Mouse (Mus musculus) bone marrow, adult 2 months (tissue): ENCODE measurements at regions not wholly inside any gene's neighbourhood (a gene's known extent, or its start where the extent isn't known, plus 50 kb on each side); places are given as distances from the start of the nearest gene placed in this dataset.

ENCODE experiments used
- H3K27ac ChIP-seq: fragments of 200-500 bp; 2 replicates; pipeline ENCODE4 v1.5.1; 2012; ENCODE audit warnings: low read depth, mild to moderate bottlenecking, control low read depth, inconsistent platforms, low read length; ENCODE audit not compliant: control insufficient read depth, poor library complexity, insufficient read depth
- H3K4me1 ChIP-seq: fragments of 200-500 bp; 2 replicates; pipeline ENCODE4 v1.6.1; 2011; ENCODE audit warnings: low read length; ENCODE audit not compliant: control insufficient read depth, insufficient read depth
- H3K4me3 ChIP-seq: fragments of 200-500 bp; replicated peaks from 2 replicates; pipeline ENCODE3; 2011; ENCODE audit warnings: mild to moderate bottlenecking, low read depth, low read length, control low read depth; ENCODE audit not compliant: control insufficient read depth
- CTCF ChIP-seq: fragments of 200-500 bp; IDR thresholded peaks from 2 replicates; pipeline ENCODE4 v1.5.1; 2011; ENCODE audit warnings: low read length, control low read depth; ENCODE audit not compliant: control insufficient read depth, insufficient read depth
- POLR2A ChIP-seq: fragments of 200-500 bp; IDR thresholded peaks from 2 replicates; pipeline ENCODE4 v1.6.1; 2011; ENCODE audit warnings: low read depth, mild to moderate bottlenecking, control low read depth, low read length, borderline replicate concordance; ENCODE audit not compliant: control insufficient read depth
- WGBS: fragments of 180-500 bp; shearing (Covaris S2); methylation state at CpG from one replicate; pipeline ENCODE4 v1.1.7; 2018; 5-methylcytosine and 5-hydroxymethylcytosine counted together

DNA sequence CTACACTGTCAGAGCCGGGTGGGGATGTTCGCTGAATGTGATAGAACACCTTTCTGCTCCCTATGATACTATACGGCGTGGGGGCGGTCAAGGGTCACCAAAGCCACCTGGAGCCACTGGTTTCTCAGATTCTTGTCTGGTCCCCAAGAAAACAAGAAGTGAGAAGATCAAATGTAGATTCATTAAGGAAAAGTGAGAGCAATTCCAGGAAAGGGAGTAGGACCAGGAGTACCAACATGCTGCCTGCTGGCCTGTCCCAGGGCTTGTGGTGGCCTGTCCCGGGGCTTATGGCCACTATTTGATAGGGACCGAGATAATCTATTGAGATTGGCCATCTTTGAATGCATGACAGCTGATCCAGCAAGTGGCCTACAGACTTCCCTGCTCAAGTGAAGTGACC, 58.8 kb upstream of the Fut8 start:
- no peak for TF ChIP-seq CTCF
- TF ChIP-seq POLR2A = no peak
- no peak overlapping the region for H3K27ac ChIP-seq
- no peaks in the 10 kb centered on the region; the same call in 1 of the 2 replicates for H3K4me1 ChIP-seq
- no peak overlapping the region for H3K4me3 ChIP-seq
- WGBS = 82% methylated on average over 7 of the region's 7 CpGs

DNA sequence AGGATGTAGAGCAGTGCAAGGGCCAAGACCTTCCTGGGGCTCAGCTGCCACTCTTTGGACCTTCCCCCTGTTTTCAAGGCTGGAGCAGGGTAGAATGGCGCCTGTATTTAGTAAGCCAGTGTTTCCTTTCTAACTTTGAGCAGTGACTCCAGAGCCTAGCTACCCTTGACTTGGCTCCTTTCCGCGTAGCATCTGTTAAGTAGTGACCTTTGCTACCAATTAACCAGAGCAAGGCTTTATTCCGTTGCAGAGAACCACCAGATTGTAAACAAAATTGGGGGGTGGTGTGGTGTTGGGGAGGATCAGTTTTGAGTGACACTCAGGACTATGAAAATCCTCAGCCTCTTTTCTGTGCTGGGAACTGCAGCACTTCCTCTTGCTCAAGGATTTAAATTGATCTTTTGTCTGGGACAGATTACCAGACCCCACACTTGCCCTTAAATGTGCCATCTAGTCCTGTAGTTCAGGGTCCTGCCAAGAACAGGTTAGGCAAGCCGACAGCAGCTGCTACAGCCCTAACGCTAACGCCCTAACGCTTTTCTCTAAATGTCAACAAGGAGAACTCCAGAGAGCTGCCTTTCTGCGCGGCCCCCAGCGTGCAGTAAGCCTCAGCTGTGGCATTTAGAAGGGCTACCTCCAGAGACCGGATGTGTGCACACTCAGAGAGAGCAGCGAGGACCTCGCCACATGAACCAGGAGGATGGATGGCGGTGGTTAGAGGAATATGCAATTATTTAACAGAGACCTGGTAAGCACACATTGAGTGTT, 59.9 kb upstream of the Fut8 start:
- Histone ChIP-seq H3K4me3 (no peak overlapping the region), H3K4me1 (no peaks in the 10 kb centered on the region; the same call in 1 of the 2 replicates), H3K27ac (no peak overlapping the region)
- 14% methylated on average over 15 of the region's 15 CpGs for WGBS
- TF ChIP-seq CTCF (no peak), POLR2A (no peak)

DNA sequence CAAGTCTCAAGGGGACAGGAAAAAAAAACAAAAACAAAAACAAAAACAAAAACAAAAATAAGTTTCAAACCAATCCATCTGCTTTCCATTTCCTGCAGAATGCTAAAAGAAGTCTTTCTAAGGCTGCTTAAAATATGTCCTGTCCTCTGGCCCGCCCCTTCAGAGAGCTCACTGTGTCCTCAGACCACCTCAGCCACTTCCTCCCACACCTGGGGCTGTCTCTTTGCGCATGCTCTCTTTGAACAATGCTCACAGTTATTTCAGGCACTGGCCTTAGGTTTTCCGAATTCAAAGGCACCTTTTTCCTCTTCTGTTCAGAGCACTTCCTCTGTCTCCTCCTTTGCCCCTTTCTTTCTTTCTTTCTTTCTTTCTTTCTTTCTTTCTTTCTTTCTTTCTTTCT, 60.6 kb upstream of the Fut8 start:
- no peak overlapping the region for H3K27ac ChIP-seq
- TF ChIP-seq CTCF (no peak), POLR2A (no peak)
- H3K4me3 ChIP-seq = no peak overlapping the region
- WGBS = 25% methylated on average over 3 of the region's 3 CpGs
- H3K4me1 ChIP-seq = no peaks in the 10 kb centered on the region; the same call in 1 of the 2 replicates

DNA sequence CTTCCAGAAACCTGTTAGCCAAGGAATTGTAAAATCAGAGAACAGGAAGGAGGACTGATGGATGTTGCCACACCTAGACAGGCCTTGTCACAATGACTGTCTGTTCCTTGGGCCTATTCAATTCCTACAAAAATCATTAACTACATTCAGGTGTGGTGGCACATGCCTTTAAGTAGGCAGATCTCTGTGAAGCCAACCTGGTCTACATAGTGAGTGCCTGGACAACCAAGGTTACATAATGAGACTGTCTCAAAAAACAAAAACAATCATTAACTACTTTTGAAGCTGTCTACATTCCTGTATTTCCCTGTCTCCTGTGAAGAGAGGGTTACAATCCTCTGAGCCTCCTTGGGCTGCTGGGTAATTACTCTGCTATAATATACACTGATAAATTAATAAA, 63.9 kb upstream of the Fut8 start:
- H3K27ac ChIP-seq = no peak overlapping the region
- TF ChIP-seq CTCF = no peak
- no peak for TF ChIP-seq POLR2A
- H3K4me3 ChIP-seq = no peak overlapping the region
- no peaks in the 10 kb centered on the region; the same call in 1 of the 2 replicates for H3K4me1 ChIP-seq

DNA sequence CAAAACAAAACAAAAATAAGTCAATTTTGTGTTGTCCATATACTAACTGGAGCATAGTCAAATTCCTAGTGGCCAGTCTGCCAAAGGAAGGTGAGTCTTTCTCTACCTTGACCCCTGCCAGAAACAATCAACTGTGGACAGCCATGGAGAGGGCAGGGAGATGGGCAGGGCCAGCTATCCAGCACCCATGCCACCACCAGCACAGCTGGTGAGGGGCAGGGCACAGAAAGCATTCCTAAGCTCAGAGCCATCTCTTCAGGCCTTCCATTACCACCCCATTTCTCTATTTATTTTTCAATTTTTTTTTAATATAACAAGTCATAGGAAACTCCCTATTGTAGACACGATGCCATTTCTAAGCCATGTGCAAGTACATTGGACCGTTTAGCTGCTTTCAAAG, 65.4 kb upstream of the Fut8 start:
- no peak overlapping the region for H3K27ac ChIP-seq
- no peak overlapping the region for H3K4me3 ChIP-seq
- no peaks in the 10 kb centered on the region; the same call in 1 of the 2 replicates for H3K4me1 ChIP-seq
- TF ChIP-seq CTCF (no peak), POLR2A (no peak)
- 87% methylated on average over 2 of the region's 2 CpGs for WGBS

DNA sequence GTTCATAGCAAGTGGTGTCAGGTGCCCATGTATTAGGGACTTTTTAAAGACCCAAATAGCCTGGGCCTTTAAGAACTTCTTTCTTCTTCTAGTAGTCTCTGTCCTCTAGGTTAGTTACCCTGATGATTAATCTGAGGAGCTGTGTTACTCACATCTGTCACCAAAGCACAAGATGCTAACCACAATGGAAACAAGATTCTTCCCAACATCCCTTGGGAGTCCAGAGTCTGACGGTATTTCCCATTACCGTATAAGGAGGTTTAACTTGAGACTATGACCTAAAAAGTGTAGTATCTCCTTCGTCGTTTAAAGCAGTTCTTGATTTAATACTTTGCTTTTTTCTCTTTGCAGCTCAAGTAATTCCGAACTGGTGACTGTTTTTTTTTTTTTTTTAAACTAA, 67.7 kb upstream of the Fut8 start:
- no peaks in the 10 kb centered on the region for H3K4me1 ChIP-seq
- H3K27ac ChIP-seq = no peak overlapping the region
- TF ChIP-seq POLR2A (no peak), CTCF (no peak)
- 85% methylated on average over 5 of the region's 5 CpGs for WGBS
- no peak overlapping the region for H3K4me3 ChIP-seq

DNA sequence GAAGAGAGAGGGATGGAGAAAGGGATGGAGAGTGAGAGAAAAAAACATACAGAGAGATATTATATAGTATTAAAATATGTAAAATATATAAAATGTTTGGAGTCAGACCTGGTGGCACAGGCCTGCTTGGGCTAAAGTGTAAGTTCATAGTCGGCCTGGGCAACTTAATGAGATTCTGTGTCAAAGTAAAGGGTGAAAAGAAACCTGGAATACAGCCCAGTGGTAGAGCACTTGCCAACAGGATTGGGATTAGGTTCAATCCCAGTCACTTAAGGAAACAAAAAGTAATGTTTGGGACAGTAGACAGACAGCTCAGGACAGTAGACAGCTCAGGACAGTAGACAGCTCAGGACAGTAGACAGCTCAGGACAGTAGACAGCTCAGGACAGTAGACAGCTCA, 69.6 kb upstream of the Fut8 start:
- no peak overlapping the region for H3K27ac ChIP-seq
- no peaks in the 10 kb centered on the region for H3K4me1 ChIP-seq
- no peak overlapping the region for H3K4me3 ChIP-seq
- 82% methylated on average over 1 of the region's 1 CpGs for WGBS
- TF ChIP-seq CTCF (no peak), POLR2A (no peak)

DNA sequence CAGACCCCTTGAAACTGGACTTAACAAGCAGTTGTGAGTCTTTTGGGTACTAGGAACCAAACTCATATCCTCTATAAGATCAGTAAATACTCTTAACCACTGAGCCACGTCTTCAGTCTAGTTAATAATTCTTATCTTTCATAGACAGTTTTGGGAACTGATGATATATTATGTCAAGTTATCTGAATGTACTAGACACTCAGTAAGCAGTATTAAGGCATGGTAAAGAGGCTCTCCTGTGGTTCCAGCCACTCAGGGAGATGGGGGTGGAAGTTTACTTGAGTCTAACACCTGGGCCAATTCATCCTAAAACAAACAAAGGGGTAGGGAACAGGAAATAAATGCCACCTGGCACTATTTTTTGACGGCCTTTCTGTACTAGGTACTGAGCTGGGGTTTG, 81.2 kb upstream of the Fut8 start:
- no peaks in the 10 kb centered on the region for H3K4me1 ChIP-seq
- no peak overlapping the region for H3K27ac ChIP-seq
- TF ChIP-seq CTCF (no peak), POLR2A (no peak)
- WGBS = 42% methylated on average over 2 of the region's 2 CpGs
- H3K4me3 ChIP-seq = no peak overlapping the region

DNA sequence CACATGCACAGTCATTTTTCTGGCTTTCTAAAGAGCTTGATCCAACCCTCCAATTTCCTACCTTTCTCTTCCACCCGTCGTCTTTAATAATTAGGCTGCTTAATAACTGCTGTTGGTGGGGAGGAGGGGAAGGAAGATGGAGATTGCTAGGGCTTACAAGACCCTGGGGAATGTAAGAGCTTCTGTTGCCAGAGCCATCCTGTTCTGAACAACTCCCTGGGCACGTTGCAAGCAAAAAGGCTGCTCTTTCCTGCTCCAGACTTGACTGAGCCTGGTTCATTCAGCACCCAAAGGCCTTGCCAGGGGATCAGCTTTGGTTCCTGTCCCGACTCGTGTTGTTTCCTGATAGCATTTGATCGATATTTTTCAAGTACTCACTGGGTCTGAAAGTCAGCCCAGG, 82.3 kb upstream of the Fut8 start:
- no peak overlapping the region for H3K4me3 ChIP-seq
- no peaks in the 10 kb centered on the region for H3K4me1 ChIP-seq
- TF ChIP-seq CTCF (no peak), POLR2A (no peak)
- H3K27ac ChIP-seq = no peak overlapping the region
- 69% methylated on average over 6 of the region's 6 CpGs for WGBS

DNA sequence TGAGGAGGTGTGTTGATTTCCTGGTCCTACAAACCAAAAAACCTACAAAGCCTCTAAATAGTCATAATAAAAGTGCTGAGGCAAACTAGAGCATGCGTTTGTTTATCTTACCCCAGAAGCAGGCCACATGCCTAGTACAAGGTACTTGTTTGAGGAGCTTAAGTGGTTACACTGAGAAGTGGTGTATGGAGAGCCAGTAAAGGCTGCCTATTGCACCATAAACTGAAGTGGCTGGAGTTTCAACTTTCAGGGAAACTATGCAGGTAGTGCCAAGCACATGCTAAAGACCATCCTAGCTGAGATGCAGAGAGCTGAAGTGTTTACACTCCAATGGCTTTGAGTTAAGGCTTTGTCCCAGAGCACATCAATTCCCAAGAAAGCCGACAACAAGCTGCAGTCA, 86.5 kb upstream of the Fut8 start:
- 76% methylated on average over 2 of the region's 2 CpGs for WGBS
- Histone ChIP-seq H3K27ac (no peak overlapping the region), H3K4me1 (no peaks in the 10 kb centered on the region), H3K4me3 (no peak overlapping the region)
- TF ChIP-seq POLR2A = no peak
- TF ChIP-seq CTCF = no peak
